Mouse (Mus musculus): ENCODE measurements around the gene Kirrel3.

Kirrel3 gene

GRCm38 (mm10) chr9:35039846-35040245, 554.2 kb downstream of the Kirrel3 start:
- DNase-seq, result no peak

- DNase-seq, result no peak
Measured at GRCm38 (mm10) chr9:35041493-35041892, 555.8 kb downstream of the Kirrel3 start.

GRCm38 (mm10) chr9:35043619-35044018, 557.9 kb downstream of the Kirrel3 start:
- no peak for DNase-seq

- no peak for DNase-seq
Measured at GRCm38 (mm10) chr9:35044458-35044857, 558.8 kb downstream of the Kirrel3 start.

- no peak for DNase-seq
Measured at GRCm38 (mm10) chr9:35045031-35045531, 559.4 kb downstream of the Kirrel3 start.

- no peak for DNase-seq
Measured at GRCm38 (mm10) chr9:35045756-35046155, 560.1 kb downstream of the Kirrel3 start.

GRCm38 (mm10) chr9:35048449-35048848, 562.8 kb downstream of the Kirrel3 start:
- DNase-seq, result no peak

GRCm38 (mm10) chr9:35049891-35050527, 564.3 kb downstream of the Kirrel3 start:
- DNase-seq, result peak; percentile 1

GRCm38 (mm10) chr9:35050701-35051454, 565.2 kb downstream of the Kirrel3 start:
- peak; percentile 1 for DNase-seq

GRCm38 (mm10) chr9:35051666-35052065, 566.0 kb downstream of the Kirrel3 start:
- DNase-seq, result no peak

- no peak for DNase-seq
Measured at GRCm38 (mm10) chr9:35052671-35053070, 567.0 kb downstream of the Kirrel3 start.

- DNase-seq, result no peak
Measured at GRCm38 (mm10) chr9:35053081-35053480, 567.4 kb downstream of the Kirrel3 start.

- DNase-seq, result no peak
Measured at GRCm38 (mm10) chr9:35053669-35054068, 568.0 kb downstream of the Kirrel3 start.

GRCm38 (mm10) chr9:35055528-35056330, 570.0 kb downstream of the Kirrel3 start:
- no peak for DNase-seq

GRCm38 (mm10) chr9:35056611-35057010, 570.9 kb downstream of the Kirrel3 start:
- no peak for DNase-seq

- DNase-seq, result no peak
Measured at GRCm38 (mm10) chr9:35057631-35058030, 571.9 kb downstream of the Kirrel3 start.

- DNase-seq, result no peak
Measured at GRCm38 (mm10) chr9:35058186-35058585, 572.5 kb downstream of the Kirrel3 start.

- no peak for DNase-seq
Measured at GRCm38 (mm10) chr9:35058596-35059354, 573.1 kb downstream of the Kirrel3 start.

- no peak for DNase-seq
Measured at GRCm38 (mm10) chr9:35059881-35060280, 574.2 kb downstream of the Kirrel3 start.

GRCm38 (mm10) chr9:35061446-35061845, 575.8 kb downstream of the Kirrel3 start:
- no peak for DNase-seq

All from thymus, postnatal 4 days (tissue).